Comparison of ENCODE assay signal across 14 mouse cellular contexts in the genomic region with DNA sequence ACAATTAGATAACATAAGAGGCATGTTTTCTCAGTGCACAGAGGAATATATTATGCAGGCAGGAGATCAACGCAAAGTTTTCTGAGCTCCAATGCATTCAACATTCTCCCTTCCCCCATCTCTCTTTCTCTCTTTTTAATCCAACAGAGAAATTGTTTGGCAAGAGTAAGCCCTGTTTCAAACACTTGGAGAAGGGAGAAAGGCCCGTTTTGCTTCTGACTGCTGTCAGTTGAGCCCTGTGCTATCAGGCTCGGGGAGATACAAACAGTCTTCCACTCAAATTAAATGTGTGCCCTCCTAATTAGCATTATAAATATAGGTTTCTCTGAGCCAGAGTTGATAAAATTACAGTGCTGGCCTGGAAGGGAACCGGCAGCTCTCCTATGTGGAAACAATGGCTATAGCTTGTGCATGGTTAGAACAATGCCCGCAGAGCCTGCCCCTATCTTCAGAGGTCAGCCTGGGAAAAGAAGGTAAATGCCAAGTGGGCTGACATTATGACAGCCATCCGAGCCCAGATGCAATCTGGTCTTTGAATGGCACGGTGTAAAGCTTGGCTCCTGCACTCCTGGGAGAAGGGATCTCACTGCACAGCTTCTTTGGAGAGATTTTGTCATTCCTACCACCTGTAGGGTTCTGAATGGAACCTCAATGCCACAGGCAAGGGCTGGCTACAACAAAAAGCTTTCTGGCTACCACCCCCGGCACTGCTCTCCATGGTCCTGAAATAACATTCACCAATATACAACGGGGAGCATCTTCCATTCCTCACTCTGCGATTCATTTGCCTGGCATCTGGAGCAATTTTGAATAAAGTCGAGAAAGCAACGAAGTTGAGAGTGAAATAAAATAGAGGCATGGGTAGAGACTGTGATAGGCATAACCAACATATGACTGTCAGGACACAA.
DNase-seq lines count a peak whose midpoint lies in the region; ATAC-seq lines count a peak whose summit lies in the region.
"Had no signal": no experiment of that assay in that cellular context is flagged by ENCODE, and none has a peak within 500 bp of the region (broad histone marks: within the 10 kb centered on the region; RNA-seq: fewer than 3 reads in every experiment).

No protein-coding gene starts in this region.

- no peak overlapping the region for H3K9ac ChIP-seq in hindbrain, embryonic 16.5 days (ENCODE audit: low read depth, low read length)
- H3K9ac ChIP-seq: liver, embryonic 14.5 days had no signal

- no peaks in the 10 kb centered on the region for H3K36me3 ChIP-seq in hindbrain, embryonic 16.5 days (ENCODE audit: control insufficient read depth, insufficient read depth, low read length)

- intact Hi-C loops in heart, postnatal 10 days (cut with DNase I): no loop called here

- no peak overlapping the region for H3K4me2 ChIP-seq in hindbrain, embryonic 16.5 days (ENCODE audit: low read length)

- no peak overlapping the region for H3K4me3 ChIP-seq in hindbrain, embryonic 16.5 days (ENCODE audit: low read length)
- H3K4me3 ChIP-seq: myocyte had no signal

- no peaks in the 10 kb centered on the region for H3K9me3 ChIP-seq in hindbrain, embryonic 16.5 days (ENCODE audit: control insufficient read depth, low read length)

- 30% methylated on average over 12 of the region's 12 CpGs for WGBS in hindbrain, embryonic 16.5 days

- no peak overlapping the region for H3K27ac ChIP-seq in hindbrain, embryonic 16.5 days (ENCODE audit: low read depth, low read length)
- H3K27ac ChIP-seq: liver, embryonic 14.5 days had no signal

- peaks cover 9% of the 10 kb centered on the region for H3K4me1 ChIP-seq in hindbrain, embryonic 16.5 days (ENCODE audit: control insufficient read depth, insufficient read depth, low read depth, low read length)

- peak; percentile 17; the same call in 1 of the 2 replicates for ATAC-seq in hindbrain, embryonic 16.5 days
- no peak for ATAC-seq in megakaryocyte-erythroid progenitor cell, adult 5-6 weeks (replicated peaks; ENCODE audit: low FRiP score, low TSS enrichment, poor library complexity, severe bottlenecking)

- DNase-seq in heart, postnatal 10 days: peak; percentile 13 to 37
- no peak for DNase-seq in heart, adult 9 months (ENCODE audit: low spot score in 2 of 2)
- peak; percentile 6 for DNase-seq in 3T3-L1 (ENCODE audit: low read depth, low spot score)
- peak; percentile 67 for DNase-seq in embryo, embryonic 10.5 days (ENCODE audit: low spot score)
- DNase-seq in adrenal gland, adult 18-20 months (ENCODE audit: low spot score in 2 of 2): no peak
- DNase-seq in right cerebral cortex, postnatal 10 days (ENCODE audit: low spot score in 2 of 2): no peak
- DNase-seq: adrenal gland, postnatal 36 days; cerebellum, postnatal 25 days; layer of hippocampus, adult 9-11 months; thymus, adult 18-20 months had no signal

- no peaks in the 10 kb centered on the region for H3K27me3 ChIP-seq in hindbrain, embryonic 16.5 days (replicated peaks; ENCODE audit: control insufficient read depth, insufficient read depth, low read length)

Comparison
In these comparisons a context has a peak if more than half of its experiments do, and no peak if none do; other contexts are left out.
1. DNase-seq: peak in heart, postnatal 10 days (2 of 2), 3T3-L1 (single experiment) and embryo, embryonic 10.5 days (single experiment); none in heart, adult 9 months (0 of 2), adrenal gland, adult 18-20 months (0 of 2) and right cerebral cortex, postnatal 10 days (0 of 2).